Mouse (Mus musculus): ENCODE measurements around the gene Kcp. TPM values are rescaled to one million over a fixed set of nuclear protein-coding genes. Genes with fewer than 3 reads are reported as not detected.

The Kcp gene
- polyA plus RNA-seq, 1 experiment from 2014 or later = 28.3 TPM

DNA sequence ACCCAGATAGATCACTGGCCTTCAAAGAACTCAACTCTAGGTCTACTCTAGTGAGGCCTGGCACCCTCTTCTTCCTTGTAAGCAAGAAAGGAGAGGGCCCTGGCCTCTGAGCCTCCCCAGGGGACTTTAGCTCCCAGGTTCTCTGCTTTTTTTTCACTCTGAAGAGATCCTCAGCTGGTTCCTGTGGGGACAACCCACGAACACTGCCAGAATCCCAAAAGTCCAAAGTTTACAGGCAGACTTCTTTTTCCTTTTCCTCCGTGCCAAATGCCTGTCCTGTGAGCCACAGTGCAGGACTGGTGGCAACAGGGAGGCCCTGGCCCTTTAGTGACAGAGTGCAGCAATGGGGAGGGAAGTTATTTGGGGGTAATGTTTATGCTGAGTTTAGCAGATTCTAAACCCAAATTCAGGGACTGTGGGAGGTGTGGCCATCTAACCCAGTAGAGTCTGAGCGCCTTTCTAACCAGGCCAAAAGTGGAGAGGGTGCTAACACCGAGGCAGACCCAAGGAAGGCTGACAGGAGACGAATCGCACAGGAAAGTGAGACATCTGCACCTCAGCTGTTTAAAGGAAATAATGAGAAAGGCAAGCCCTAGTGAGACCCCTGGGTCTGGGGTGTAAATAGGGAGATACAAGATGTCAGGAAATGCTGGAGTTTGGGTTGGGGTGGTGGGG, 15.0 kb upstream of the Kcp start:
- Histone ChIP-seq H3K4me2 (replicated peaks) (no peak overlapping the region), H3K27me3 (peaks cover 17% of the 10 kb centered on the region), H3K9ac (no peak overlapping the region), H3K4me3 (replicated peaks) (no peak overlapping the region), H3K27ac (replicated peaks) (no peak overlapping the region), H3K4me1 (peaks cover 16% of the 10 kb centered on the region), H3K36me3 (no peaks in the 10 kb centered on the region), H3K9me3 (replicated peaks) (no peaks in the 10 kb centered on the region)
- no peak for ATAC-seq (ENCODE audit: insufficient number of reproducible peaks, low FRiP score, low TSS enrichment, low read depth)
- WGBS = 66% methylated on average over 6 of the region's 6 CpGs

DNA sequence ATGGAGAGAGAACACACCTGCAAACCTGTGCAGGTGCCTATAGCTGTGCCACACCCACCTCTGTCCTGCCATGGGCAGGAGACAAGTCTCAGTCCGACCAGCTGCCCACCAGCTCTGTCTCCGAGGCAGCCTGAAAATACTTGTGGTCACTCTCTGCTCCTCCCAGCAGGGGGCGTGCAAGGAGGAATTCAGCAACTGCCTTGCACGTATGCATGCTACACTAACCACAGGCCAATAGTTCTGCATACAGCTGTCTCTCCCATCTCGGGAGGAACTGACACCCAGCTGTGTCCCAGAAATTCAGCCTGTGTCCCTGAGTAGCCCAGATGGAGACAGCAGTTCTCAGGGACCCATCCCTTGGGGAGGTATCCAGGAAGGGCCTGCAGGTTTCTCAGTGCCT, 9.4 kb upstream of the Kcp start:
- Histone ChIP-seq H3K36me3 (no peaks in the 10 kb centered on the region), H3K27me3 (no peaks in the 10 kb centered on the region), H3K4me2 (replicated peaks) (no peak overlapping the region), H3K9me3 (replicated peaks) (no peaks in the 10 kb centered on the region), H3K4me1 (peaks cover 14% of the 10 kb centered on the region), H3K9ac (no peak overlapping the region), H3K27ac (replicated peaks) (no peak overlapping the region), H3K4me3 (replicated peaks) (no peak overlapping the region)
- whole genome bisulfite sequencing = 8% methylated on average over 5 of the region's 5 CpGs
- ATAC-seq (ENCODE audit: insufficient number of reproducible peaks, low FRiP score, low TSS enrichment, low read depth) = peak; percentile 26

DNA sequence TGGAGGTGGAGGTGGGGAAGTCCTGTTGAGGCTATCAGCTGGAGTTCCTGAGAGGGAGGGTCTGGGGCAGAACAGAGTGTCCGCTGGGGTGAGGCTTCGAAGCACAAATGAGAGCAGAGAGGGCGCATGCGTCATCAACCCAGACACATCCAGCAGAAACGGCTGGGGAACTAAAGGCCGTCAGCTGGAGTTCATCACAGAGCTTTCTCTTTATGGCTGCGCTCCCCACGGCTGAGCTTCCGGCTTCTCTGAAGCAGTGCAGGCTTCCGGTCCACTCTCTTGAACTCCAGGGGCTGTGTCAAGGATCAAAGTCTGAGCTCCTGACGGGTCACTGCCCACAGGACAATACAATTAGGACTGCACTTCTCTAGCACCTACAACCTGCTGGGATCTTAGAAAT, 5.5 kb upstream of the Kcp start:
- Histone ChIP-seq H3K4me1 (peaks cover 26% of the 10 kb centered on the region), H3K9ac (no peak overlapping the region), H3K27ac (replicated peaks) (peak overlapping the region; percentile 5; the same call in 1 of the 2 replicates), H3K27me3 (no peaks in the 10 kb centered on the region), H3K4me3 (replicated peaks) (no peak overlapping the region), H3K9me3 (replicated peaks) (no peaks in the 10 kb centered on the region), H3K4me2 (replicated peaks) (peak overlapping the region; percentile 43), H3K36me3 (no peaks in the 10 kb centered on the region)
- ATAC-seq (ENCODE audit: insufficient number of reproducible peaks, low FRiP score, low TSS enrichment, low read depth) = no peak
- WGBS = under 1% methylated on average over 11 of the region's 11 CpGs

DNA sequence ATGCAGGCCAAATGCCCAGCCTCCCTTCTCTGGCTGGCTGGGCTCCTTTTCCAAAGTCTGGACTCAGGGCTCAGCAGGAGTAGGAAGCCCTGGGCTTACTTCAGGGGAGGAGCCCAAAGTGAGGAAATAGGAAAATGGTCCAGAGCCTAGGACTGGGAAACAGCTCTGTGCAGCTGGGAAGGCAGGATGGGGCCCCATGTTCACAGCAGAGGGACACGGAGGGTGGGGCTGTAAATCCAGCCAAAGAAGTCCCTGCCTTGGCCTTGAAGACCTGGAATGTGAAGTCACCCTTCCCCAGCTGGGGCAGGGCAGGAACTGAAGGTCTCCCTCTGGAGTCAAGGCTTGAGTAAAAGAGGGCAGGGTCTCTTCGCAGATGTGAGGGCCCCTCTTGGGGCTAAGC, 1.3 kb upstream of the Kcp start:
- Histone ChIP-seq H3K4me1 (peaks cover 40% of the 10 kb centered on the region), H3K36me3 (no peaks in the 10 kb centered on the region), H3K27ac (replicated peaks) (no peak overlapping the region), H3K4me3 (replicated peaks) (no peak overlapping the region), H3K9me3 (replicated peaks) (no peaks in the 10 kb centered on the region), H3K9ac (no peak overlapping the region), H3K27me3 (peaks cover 3% of the 10 kb centered on the region; the same call in 1 of the 2 replicates), H3K4me2 (replicated peaks) (no peak overlapping the region)
- WGBS = 26% methylated on average over 2 of the region's 2 CpGs
- ATAC-seq (ENCODE audit: insufficient number of reproducible peaks, low FRiP score, low TSS enrichment, low read depth) = no peak

DNA sequence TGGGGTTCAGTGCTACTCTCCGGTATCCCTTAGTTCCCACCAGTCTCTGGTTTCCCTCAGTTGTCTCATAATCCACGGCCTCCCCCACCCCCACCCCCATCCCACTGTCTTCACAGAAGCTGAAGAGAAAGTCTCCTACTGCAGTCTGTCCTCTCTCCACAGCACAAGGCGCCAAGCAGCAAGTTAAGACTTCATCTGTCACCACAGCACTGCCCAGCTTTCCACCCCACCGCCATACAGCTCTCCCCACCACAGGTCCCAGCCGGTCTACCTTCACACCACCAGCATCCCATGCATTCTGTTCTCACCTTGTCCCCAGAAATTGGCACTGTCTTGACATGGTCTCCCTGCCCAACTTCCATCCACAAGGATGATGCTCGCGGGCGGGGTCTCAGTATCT, 918 bp downstream of the Kcp start:
- H3K4me3 ChIP-seq (replicated peaks) = peak overlapping the region; percentile 61
- H3K4me1 ChIP-seq = peaks cover 31% of the 10 kb centered on the region
- H3K9ac ChIP-seq = 0 out of 2 replicates have a peak overlapping the region, but pooled peaks have one; percentile 28
- ATAC-seq (ENCODE audit: insufficient number of reproducible peaks, low FRiP score, low TSS enrichment, low read depth) = no peak
- H3K36me3 ChIP-seq = 0 out of 2 replicates have a peak, but pooled peaks cover 5% of the 10 kb centered on the region
- H3K4me2 ChIP-seq (replicated peaks) = peak overlapping the region; percentile 72
- no peak overlapping the region for H3K27ac ChIP-seq (replicated peaks)
- 17% methylated on average over 8 of the region's 8 CpGs for WGBS
- H3K27me3 ChIP-seq = peaks cover 3% of the 10 kb centered on the region; the same call in 1 of the 2 replicates
- no peaks in the 10 kb centered on the region for H3K9me3 ChIP-seq (replicated peaks)

- WGBS = 92% methylated on average over 5 of the region's 5 CpGs
- Histone ChIP-seq H3K4me2 (replicated peaks) (no peak overlapping the region), H3K27ac (replicated peaks) (no peak overlapping the region), H3K27me3 (peaks cover 3% of the 10 kb centered on the region; the same call in 1 of the 2 replicates), H3K9me3 (replicated peaks) (no peaks in the 10 kb centered on the region), H3K9ac (no peak overlapping the region), H3K36me3 (0 out of 2 replicates have a peak, but pooled peaks cover 9% of the 10 kb centered on the region), H3K4me1 (peaks cover 31% of the 10 kb centered on the region), H3K4me3 (replicated peaks) (no peak overlapping the region)
- ATAC-seq (ENCODE audit: insufficient number of reproducible peaks, low FRiP score, low TSS enrichment, low read depth) = no peak
Measured at GRCm38 (mm10) chr6:29505493-29505892, 2.3 kb downstream of the Kcp start.

DNA sequence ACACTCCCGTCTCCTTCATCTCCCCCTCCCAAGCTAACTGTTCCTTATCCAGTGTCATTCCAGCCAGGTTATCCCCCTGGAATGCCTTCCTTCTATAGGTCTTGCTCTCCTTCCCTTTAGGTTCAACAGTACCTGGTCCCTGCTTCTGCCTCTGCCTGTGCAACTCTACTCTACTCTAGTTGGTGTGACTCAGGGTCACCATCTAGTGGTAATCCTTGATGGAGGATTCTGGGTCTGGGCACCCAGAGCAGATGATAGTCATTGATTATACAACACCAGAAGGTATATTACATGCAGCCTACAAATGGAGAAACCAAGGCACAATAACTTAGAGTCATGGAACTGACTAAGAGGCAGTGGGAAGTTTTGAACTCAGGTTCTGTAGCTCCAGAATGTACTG, 6.2 kb downstream of the Kcp start:
- no peak overlapping the region for H3K9ac ChIP-seq
- H3K9me3 ChIP-seq (replicated peaks) = no peaks in the 10 kb centered on the region
- WGBS = 92% methylated on average over 1 of the region's 1 CpGs
- H3K4me3 ChIP-seq (replicated peaks) = no peak overlapping the region
- H3K4me2 ChIP-seq (replicated peaks) = no peak overlapping the region
- ATAC-seq (ENCODE audit: insufficient number of reproducible peaks, low FRiP score, low TSS enrichment, low read depth) = no peak
- peaks cover 10% of the 10 kb centered on the region for H3K4me1 ChIP-seq
- H3K27me3 ChIP-seq = peaks cover 7% of the 10 kb centered on the region
- H3K27ac ChIP-seq (replicated peaks) = no peak overlapping the region
- H3K36me3 ChIP-seq = 0 out of 2 replicates have a peak, but pooled peaks cover 15% of the 10 kb centered on the region

DNA sequence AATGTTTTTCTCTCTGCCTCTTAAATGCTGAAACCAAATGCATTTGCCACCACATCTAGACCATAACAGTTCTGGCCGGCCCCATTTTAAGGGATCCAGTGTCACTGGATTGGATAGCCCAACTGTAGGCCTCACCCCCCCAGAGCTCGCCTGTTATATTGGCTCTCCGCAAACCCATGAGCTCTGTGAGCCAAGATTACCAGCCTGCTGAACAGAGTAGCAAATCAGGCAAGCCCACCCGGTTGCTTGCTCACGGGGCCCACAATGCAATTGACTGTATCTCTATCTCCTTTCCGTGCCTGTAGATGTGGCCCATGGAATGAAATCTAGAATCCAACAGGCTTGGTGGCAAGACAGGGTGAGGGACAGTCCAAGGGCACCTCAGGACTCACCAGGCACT, 6.9 kb downstream of the Kcp start:
- Histone ChIP-seq H3K36me3 (0 out of 2 replicates have a peak, but pooled peaks cover 15% of the 10 kb centered on the region), H3K4me2 (replicated peaks) (no peak overlapping the region), H3K9me3 (replicated peaks) (no peaks in the 10 kb centered on the region), H3K27me3 (peaks cover 10% of the 10 kb centered on the region), H3K4me1 (peaks cover 4% of the 10 kb centered on the region; the same call in 1 of the 2 replicates), H3K4me3 (replicated peaks) (no peak overlapping the region), H3K9ac (no peak overlapping the region), H3K27ac (replicated peaks) (no peak overlapping the region)
- ATAC-seq (ENCODE audit: insufficient number of reproducible peaks, low FRiP score, low TSS enrichment, low read depth) = no peak
- 89% methylated on average over 6 of the region's 6 CpGs for WGBS

DNA sequence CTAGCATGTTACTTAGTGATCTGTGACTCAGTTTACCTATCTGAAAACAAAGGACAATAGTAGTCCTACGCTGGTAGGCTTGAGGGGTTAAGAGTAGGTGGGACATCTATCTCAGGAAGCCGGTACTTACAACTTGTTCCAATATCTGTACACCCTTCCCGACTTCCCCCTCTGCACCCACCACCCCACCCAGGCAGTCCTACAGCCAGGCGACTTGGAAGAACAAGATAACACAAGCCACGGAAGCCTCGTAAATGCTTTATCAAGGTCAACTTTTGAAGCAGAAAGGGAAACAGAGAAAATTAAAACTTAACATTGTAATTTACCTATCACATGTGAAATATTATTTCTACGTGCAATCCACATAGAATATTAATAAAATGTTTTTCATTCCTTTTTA, 7.6 kb downstream of the Kcp start:
- H3K36me3 ChIP-seq = 0 out of 2 replicates have a peak, but pooled peaks cover 15% of the 10 kb centered on the region

GRCm38 (mm10) chr6:29497791-29498190, 10.0 kb downstream of the Kcp start:
- Histone ChIP-seq H3K36me3 (0 out of 2 replicates have a peak, but pooled peaks cover 15% of the 10 kb centered on the region), H3K4me2 (replicated peaks) (no peak overlapping the region), H3K9ac (no peak overlapping the region), H3K27me3 (peaks cover 7% of the 10 kb centered on the region), H3K4me3 (replicated peaks) (no peak overlapping the region), H3K4me1 (no peaks in the 10 kb centered on the region), H3K27ac (replicated peaks) (no peak overlapping the region), H3K9me3 (replicated peaks) (no peaks in the 10 kb centered on the region)
- WGBS = 53% methylated on average over 2 of the region's 2 CpGs
- no peak for ATAC-seq (ENCODE audit: insufficient number of reproducible peaks, low FRiP score, low TSS enrichment, low read depth)

More for the DNA sequence above, 7.6 kb downstream of the Kcp start:
- Histone ChIP-seq H3K4me2 (replicated peaks) (no peak overlapping the region), H3K9me3 (replicated peaks) (no peaks in the 10 kb centered on the region), H3K27ac (replicated peaks) (no peak overlapping the region), H3K9ac (no peak overlapping the region), H3K4me1 (no peaks in the 10 kb centered on the region), H3K4me3 (replicated peaks) (no peak overlapping the region), H3K27me3 (peaks cover 7% of the 10 kb centered on the region)
- 94% methylated on average over 7 of the region's 7 CpGs for WGBS
- no peak for ATAC-seq (ENCODE audit: insufficient number of reproducible peaks, low FRiP score, low TSS enrichment, low read depth)

DNA sequence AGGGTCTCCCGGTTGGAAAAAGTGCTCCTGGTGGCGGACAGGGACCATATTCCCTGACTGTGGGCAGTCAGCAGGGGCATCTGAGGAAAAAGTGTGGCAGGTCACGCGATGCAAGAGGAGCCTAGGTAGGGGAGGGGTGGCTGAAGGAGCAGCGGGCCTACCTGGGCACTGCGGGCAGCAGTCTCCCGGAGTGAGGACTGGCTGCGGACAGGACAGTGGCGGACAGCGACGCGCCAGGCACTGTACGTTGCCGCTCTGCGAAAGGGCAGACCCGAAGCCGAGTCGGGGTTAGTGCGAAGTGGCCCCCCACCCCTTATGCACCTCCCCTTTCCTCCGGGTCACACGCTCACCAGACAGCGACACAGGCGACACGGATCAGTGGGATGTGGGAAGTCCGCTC, 11.5 kb downstream of the Kcp start:
- Histone ChIP-seq H3K27ac (replicated peaks) (no peak overlapping the region), H3K4me2 (replicated peaks) (no peak overlapping the region), H3K9ac (no peak overlapping the region), H3K4me1 (no peaks in the 10 kb centered on the region), H3K9me3 (replicated peaks) (no peaks in the 10 kb centered on the region), H3K27me3 (peaks cover 7% of the 10 kb centered on the region), H3K36me3 (0 out of 2 replicates have a peak, but pooled peaks cover 10% of the 10 kb centered on the region), H3K4me3 (replicated peaks) (no peak overlapping the region)
- ATAC-seq (ENCODE audit: insufficient number of reproducible peaks, low FRiP score, low TSS enrichment, low read depth) = no peak
- WGBS = 27% methylated on average over 25 of the region's 25 CpGs

DNA sequence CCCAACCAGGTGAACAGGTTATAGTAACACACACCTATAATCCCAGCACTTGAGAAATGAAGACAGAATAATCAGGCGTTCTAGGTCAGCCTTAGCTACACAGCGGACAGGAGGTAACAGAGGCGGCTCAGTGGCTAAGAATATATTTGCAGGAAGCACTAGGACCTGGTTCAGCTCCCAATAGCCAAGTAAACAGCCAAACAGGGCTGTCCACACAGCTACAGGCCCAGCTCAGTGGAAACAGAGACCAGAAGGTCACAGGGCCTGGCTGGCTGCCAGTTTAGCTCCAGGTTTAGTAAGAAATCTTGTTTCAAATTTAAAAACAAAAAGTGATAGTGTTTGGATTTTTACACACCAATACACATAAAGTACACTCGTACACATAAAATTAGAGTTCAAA, 13.7 kb downstream of the Kcp start:
- no peak for ATAC-seq (ENCODE audit: insufficient number of reproducible peaks, low FRiP score, low TSS enrichment, low read depth)
- Histone ChIP-seq H3K4me2 (replicated peaks) (no peak overlapping the region), H3K9ac (no peak overlapping the region), H3K36me3 (0 out of 2 replicates have a peak, but pooled peaks cover 10% of the 10 kb centered on the region), H3K27ac (replicated peaks) (no peak overlapping the region), H3K4me1 (no peaks in the 10 kb centered on the region), H3K9me3 (replicated peaks) (no peaks in the 10 kb centered on the region), H3K27me3 (peaks cover 7% of the 10 kb centered on the region), H3K4me3 (replicated peaks) (no peak overlapping the region)
- WGBS = 82% methylated on average over 4 of the region's 4 CpGs
